Mouse (Mus musculus): ENCODE results near the gene Nin.
A peak's percentile ranks its signal among the peaks of the same experiment; 100 is the strongest.

Nin gene

DNA sequence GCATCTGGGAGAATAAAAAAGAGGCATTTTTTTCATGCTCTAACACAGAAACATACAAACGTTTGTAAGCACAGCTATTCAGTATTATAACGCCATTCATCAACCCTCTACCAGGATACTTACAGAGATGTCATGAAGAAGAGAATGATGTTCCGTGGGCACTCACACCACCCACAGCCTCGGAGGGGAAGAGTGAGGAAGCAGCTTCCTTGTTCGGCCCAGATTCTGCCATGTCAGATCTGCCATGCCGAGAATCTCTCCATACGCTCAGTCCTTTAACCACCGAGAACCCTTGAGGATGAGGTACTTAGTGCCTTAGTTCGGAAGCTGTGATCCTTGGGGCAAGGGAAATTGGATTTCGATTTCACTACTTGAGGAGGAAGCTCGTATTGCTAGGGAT is at the start of gene Nin:
Nin (minus strand) TSS at position 367 of the 400 bp plus-strand sequence.
- no peak for DNase-seq

DNA sequence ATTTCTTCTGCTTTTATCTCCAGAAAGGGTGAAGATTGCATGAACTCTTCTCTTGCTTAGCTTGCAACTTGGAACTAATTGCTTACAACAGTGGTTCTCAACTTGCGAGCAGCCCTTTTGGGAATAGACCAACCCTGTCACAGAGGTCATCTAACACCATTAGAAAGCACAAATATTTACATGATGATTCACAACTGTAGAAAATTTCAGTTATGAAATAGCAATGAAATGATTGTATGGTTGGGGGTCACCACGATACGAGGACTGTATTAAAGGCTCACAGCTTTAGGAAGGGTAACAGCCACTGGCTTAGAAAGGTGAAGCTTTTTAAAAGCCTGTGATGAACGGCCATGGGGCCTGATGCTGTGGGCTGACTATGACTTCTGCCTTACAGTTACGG is 47.5 kb upstream of the Nin start:
- DNase-seq: no peak

DNA sequence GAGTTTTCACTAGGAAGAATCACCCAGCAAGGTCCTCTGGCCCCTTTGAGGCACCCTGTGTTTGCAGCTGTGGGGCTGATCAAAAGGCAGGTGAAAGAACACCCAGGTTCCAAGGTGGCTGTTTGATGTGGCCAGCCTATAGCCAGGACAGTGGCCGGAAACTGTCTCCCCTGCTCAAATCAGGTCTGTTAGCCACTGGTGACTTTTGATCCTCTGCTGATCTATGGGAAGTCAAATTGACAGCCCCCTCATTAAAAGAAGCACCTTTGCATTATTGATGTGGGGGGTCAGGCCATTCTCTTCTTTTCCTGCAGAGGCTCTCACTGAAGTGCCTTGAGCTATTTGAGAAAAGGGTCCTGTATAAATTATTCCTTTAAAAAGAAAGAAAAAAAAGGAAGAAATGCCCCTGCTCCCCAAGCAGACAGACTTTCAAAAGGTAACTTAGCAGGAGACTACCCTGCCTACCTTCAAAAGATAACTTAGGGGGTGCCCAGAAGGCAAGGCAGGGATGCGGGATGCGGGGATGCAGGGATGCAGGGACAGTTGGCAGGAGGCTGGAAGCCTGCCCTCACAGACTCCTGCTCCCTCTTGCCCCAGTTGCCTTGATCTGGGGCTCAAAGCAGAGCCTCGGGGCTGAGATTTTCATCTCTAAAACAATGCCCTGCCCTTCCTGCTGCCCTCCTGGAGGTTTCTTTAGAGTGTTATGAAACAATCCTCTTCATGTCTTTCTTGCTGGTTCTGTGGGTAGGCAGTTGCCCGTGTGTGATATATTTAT is 44.0 kb upstream of the Nin start:
- no peak for DNase-seq

DNA sequence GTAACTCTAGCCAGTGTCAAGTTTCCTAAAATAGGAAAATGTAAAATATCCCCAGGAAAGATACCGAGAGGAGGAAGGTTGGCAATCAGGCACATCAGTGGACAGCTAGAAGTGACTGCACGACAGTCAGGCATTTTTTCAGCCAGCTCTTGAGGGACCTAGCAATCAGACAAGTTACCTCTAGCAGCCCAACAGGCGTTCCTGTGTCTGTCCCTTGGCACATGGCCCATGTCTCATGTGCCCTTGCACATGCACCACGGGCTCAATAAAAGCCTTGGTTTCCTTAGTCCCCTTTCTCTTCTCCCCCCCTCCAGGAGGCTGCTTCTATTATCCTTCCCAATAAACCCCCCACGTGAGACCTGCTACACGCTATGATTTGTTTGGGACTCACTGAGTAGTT is 42.7 kb upstream of the Nin start:
- DNase-seq: no peak

DNA sequence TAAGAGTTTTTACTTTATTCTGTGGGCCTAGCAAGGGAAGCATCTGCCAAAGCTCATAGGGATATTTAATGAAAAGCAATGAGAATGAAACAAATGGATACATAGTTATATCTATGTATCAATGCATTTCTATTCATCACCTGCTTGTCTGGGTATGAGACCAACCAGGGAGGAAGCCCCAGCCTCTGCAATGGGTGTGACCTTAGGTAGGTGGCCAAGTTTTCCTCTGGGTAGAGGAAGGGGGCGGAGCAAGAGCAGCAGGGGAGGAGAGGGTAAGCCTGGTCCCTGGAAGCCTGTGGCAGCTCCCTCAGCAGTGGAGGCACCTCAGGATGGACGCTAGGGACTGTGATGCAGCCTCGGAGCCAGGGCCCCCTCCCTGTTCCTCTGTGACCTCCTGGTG is 40.3 kb upstream of the Nin start, which contains the start of gene Abhd12b:
Abhd12b (plus strand) TSS at position 301 of the 400 bp plus-strand sequence.
- DNase-seq: no peak

DNA sequence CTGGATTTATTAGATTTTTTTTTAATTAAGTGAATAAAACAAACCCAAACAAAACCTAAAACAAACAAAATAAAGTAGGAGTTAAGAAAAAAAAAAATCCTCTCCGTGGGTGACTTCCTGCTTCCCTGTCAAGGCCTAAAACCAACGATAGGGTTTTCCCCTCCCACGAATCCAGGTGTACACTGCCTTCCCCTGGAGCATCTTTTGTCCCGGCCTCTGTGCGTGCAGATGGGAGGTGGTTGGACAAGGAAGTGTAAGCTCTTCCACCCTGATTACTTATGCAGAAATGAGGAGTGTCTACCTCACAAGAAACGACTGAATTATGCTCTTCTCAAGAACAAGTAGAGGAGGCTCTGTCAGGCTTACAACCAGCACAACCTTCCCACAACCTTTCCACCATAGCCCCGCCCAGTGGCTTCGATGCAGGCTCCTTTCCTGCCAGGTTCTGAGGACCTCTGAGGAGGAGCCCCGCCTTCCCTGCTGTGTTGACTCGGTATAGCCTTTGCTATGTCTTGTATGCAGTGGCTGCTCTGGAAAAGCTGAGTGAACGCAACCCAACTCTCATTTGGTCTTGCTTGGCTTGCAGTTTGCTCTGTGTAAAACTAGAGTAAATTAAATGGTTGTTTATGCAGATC is 35.2 kb upstream of the Nin start:
- peak; percentile 44 for DNase-seq

DNA sequence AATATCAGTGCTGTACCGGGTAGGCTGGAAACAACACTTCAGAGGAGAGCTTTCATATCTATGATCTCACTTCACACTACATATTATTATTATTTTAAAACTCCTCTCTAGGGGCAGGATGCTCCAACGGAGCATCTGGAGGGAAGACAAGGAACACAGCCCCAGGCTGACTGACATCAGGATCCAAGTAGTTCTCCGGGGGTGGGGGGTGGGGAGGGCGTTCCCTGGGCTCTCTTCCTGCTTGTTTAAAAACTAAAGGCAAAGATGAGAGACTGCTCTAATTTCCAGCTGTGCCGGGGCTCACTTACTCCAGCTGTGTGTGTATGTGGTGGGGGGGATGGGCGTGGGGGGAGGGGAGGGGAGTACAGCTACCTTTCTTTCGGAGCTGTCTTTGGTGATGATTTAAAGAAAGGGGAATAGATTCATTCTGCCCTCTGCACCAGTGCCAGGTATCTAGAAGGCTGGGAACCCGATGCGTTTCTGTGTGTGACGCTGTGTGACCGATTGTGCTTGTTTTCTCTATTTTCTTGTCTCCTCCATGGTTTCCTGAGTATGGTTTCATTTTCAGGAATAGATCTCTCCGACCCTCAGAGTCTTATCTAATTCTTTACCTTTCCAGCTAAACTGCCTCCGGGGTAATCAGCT is 34.6 kb upstream of the Nin start:
- peak; percentile 39 for DNase-seq

DNA sequence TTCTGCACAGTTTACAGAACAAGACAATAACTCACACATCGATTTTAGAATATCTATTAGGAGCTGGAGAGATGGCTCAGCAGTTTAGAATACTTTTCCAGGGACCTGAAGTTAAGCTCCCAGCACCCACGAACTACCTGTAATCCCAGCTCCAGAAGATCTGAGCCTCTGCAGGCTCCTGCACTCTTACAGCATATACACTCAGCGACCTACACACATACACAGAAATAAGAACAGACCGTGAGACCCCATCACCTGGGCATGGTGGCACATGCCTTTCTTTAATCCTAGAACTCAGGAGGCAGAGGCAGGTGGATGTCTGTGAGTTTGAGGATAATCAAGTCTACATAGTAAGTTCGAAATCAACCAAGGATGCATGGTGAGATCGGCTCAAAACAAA is 32.1 kb upstream of the Nin start:
- no peak for DNase-seq

DNA sequence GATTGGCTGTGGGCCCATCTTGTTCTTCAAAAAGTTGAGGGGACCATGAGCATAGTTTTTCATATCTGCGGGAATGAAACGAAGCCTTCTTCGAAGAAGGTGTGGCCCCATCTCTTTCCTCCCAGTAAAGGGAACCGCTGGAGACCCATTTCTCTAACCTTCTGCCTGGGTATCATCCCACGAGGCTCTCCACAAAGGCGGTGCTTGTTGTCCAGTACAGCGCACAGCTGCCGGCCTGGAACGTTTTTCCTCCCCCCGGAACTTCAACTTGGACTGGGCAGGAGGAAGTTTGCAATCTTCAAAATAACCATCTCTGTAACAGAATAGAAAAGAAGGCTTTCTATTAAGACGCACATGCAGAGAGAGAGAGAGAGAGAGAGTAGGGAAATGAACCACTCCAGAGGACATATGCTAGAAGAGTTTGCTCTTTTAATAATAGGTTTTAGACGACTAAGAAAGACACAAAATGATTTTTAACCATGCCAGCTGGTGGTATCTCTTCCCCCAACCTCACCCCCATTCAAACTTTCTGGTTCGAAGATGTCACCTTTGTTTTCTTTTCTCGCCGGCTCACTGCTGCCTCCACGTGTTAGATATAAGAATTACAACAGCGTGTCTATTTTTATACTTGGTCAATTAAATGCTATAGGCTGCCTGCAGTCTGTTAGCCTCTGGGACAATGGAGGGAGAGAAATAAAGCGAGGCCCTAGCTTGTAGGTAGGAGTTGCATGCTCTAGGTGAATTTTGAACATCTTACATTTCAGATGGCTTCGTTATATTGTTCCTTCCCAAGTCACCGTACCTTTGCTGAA is 31.3 kb upstream of the Nin start:
- DNase-seq: peak; percentile 79

DNA sequence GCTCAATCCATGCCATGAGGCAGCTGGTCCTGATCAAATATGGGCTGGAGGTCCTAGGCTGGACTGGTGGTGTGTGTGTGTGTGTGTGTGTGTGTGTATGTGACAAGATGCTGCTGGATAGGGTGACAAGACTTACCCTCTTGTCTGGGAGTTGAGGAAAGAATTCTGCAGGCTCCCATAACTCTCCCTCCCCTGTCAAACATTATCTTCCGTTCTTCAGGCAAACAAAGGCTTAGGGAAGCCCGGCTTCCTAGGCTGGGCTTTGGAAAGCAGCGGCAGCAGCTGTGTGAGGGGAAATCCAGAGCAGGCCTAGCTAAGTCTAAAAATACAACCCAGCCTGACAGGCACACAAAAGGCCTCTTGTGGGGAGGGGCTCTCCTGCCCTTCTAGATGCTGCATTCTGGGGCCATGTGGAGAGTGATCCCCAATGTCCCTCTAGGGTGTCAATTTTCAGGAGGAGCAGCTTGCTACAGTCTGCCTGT is 30.6 kb upstream of the Nin start:
- DNase-seq: peak; percentile 73

DNA sequence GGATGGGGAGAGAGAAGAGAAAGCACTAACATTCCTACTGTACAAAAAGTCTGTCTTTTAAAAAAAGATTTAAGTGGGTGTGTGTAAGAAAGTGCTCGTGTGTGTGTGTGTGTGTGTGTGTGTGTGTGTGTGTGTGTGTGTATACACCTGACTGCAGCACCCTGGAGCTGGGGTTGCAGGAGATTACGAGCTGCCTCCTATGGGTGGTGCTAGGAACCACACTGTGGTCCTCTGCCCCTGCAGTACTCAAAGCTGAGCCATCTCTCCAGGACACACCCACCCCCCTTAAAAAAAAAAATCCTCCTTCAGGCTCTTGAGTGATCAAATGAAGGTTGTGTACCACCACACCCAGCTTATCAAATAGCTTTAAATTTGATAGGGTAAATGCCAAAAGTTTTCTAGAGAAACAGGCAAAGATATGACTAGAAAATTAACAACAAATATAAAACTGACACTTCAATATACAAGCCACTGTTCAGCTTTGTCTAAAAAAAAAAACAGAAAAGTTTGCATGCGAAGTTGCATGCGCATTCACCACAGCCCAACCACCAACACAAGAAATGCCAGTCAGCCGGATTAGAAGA is 27.6 kb upstream of the Nin start:
- no peak for DNase-seq

DNA sequence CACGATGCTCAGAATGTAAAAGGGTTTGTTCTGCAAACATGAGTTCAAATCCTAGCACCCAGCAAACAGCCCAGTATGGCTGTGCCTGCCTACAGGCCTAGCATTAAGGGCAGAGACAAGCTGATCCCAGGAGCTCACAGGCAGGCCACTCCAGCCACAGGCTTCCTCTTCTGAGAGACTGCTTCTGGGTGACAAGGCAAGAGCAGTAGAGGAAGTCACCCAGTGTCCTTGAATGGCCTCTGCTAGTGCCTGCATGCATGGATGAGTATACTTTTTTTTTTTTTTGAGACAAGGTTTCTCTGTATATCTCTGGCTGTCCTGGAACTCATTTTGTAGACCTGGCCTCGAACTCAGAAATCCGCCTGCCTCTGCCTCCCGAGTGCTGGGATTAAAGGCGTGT is 27.0 kb upstream of the Nin start:
- DNase-seq: no peak

DNA sequence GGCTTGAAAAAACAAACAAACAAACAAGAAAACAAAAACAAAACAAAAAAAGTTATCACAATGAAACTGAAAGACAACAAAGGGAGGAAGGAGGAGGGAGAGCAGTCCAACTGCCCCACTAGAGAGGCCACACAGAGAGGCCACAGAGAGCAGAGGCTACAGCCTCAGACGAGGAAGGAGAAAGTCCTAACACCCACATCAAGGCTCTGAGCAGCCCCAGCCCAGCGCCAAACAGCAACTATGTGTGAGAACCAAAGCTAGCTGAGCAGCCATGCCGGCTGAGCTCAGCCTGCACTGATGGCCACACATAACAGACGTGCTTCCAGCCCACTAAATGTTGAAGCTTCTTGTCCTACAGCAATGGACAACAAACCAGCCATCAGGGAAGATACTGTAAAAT is 26.4 kb upstream of the Nin start:
- DNase-seq: no peak

DNA sequence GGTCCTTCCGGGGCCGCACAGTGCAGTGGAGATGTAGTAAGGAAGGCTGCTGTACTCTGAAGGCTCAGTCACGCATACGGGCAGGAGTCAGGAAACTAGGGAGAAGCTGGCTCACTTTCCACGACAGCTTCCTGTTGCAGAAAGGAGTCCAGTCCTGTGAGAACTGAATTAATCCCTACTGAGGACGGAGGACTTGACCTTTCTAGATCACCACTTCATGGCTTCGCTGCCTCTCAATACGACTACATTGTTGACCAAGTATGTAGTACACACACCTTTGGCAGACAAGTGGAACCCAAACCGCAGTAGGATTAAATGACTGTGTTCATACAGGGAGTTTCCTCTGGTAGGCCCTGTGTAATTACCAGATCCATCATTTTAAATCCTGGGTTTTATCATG is 24.1 kb upstream of the Nin start:
- DNase-seq: no peak

DNA sequence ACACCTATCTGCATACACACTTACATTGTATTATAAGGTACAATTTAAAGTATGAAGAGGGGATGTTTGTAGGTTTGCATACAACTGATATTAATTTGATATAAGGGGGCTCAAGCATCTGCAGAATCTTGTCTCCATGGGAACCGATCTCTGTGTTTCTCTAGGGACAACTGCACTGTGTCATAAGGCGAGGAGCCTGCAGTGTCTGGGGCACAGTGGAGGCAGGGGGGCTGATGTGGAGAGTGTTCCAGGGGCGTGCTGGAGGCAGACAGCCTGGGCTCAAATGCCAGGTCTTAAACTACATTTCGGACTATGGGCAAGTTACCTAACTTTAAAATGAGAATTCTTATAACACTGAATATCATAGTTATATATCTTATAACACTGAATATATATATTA is 23.6 kb upstream of the Nin start:
- DNase-seq: no peak

DNA sequence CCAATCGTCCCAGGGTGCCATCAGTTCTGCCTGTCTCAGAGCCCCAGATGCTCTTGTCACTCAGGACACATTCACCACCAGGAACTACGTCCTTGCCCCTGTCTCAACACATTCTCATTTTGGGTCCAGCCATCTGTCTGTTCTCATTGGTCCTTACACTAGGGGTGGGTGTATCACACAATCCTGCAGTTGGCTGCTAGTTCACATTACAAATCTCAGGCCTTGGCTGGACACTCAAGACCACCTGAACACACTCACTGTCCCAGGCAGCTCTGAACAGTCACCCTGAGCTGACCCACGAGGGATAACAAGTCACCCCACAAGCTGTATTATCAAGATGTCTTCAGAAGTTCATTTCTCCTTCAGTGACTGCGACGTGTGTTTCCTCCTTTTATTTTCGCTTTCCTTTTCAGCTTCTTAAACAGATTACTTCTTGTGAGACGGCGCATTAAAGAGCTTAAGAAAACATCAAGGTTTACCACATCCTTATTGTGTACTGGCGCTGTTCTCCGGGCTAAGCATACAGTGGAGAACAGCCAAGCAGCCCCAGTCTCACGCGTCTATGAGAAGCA is 22.8 kb upstream of the Nin start:
- DNase-seq: peak; percentile 45

DNA sequence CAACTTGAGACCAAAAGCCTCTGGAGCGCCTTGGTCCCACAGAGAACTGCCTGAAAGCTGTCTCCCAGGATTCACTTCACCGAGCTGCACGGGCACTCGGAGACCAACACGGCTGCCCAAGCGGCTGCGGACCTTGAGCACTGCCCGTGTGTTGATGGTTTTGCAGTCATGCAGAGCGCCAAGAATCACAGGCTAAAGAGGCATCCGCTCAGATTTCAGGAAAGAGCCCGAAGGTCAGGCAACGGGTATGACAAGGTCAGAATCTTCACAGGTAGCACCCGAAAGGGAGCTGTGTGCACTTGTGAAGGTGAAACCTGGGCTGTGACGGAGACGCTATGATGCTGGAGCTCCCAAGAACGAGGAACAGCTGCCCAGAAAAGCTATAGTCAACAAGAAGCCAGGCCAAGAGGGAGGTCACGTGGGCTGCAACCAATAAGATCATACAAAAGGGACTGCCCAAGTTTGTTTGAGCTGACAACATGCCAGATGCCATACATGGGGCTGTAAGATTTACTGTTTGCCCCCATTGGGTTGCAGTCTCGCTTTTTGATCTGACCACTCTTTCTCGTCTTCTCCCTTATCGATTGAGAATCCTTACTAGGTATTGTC is 21.2 kb upstream of the Nin start:
- no peak for DNase-seq

DNA sequence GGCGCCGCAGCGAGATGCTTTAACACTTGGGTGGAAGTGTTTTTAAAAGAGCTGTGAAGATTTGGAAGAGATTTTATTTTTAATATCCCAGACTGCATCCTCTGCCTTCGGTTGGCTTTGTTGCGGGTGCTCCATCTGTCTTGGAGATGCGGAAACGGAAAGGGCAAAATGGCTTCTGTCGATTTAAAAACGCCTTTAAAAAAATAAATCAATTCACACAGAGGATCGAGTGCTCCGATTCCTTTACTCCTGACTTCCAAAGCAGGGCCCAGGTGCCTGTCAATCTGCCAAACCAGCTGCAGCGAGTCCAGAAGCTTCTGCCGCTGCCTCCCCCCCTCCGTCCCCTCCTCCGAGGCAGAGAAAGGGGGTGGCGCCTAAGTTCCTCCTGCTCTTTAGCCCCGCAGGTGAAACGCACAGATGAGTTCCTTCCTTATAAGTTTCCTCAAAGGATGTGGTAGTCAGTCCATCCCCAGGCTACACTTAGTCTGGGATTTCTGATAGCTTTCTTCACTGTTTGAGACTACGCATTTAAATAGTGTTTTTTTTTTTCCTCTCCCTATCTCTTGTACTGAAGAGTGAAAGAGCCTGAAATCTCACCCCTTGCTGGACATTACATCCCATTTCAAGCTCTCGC is 17.6 kb upstream of the Nin start:
- DNase-seq: peak; percentile 32

DNA sequence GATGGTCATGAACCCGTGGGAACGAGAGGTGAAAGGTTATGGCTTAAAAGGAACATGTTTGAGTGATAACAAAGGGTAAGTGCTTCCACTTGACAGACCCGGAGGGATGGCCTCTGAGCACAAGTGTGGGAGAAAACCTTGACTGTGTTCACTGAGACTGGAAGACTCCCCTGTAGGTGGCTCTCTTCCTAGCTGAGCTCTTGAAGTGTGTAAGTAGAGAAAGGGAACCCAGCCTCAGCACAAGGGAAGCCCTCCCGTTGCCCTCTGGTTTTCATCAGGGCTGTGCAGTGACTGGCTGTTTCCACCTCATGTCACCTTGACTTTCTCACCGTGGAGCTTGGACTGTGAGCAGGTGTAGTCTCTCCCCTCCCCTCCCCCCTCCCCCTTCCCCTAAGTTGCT is 15.6 kb upstream of the Nin start:
- DNase-seq: no peak

DNA sequence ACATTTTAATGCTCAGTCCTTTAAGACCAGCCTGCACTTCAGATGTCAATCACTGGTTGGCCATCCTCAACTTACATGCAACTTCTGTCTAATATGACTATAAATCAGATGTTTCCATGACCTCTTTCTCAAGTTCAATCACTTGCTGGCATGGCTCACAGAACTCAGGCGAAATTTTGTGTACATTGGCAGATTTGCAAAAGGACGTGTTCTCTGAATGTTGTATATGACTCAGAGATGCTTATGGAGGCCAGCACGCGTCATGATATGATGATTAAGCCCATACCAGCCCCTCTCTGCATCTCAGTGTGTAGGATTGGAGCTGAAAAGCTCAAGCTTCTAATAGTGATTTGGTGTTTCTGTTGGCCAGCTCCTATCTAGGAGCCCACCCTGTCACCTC is 13.1 kb upstream of the Nin start:
- DNase-seq: no peak

DNA sequence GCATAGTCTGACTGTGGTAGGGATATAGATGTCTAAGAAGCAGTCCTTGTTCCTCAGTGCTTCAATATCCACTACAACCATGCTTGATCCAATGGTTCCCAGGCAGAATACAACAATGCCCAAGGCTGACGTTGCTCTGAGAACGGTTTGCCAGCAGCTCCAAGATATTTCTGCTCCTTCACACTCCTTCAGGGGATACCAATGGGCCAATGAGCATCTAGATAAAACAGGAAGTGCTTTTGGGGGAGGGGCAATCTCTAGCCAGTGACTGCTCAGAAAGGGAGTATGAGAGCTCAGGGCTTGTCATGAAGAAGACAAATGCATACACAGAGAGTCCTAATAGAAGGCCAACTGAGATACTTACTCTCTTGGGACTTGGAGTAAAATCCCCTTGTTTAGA is 6.0 kb upstream of the Nin start:
- peak; percentile 32 for DNase-seq

All from lung, postnatal 10 days (tissue).